Mouse (Mus musculus) kidney, postnatal 14 days (tissue): ENCODE measurements around the gene Krtap4-8.
"Not testable (repeated sequence)": the region's sequence is repeated elsewhere in the genome, so short reads cannot be mapped to it uniquely, and the experiment has no call there.

Experiments
- DNase-seq: peaks from one replicate; pipeline ENCODE4 v3.0.0; 2022; ENCODE audit warnings: mixed read lengths

Gene Krtap4-8

GRCm38 (mm10) chr11:99780604-99781003 is at the start of gene Krtap4-8:
Gene Krtap4-8 (minus strand): TSS chr11:99780704.
- DNase-seq: no peak

GRCm38 (mm10) chr11:99815566-99815965 is 35.1 kb upstream of the Krtap4-8 start, which contains the start of gene Gm11564:
Gene Gm11564 (minus strand): TSS chr11:99815666.
- not testable (repeated sequence) for DNase-seq

- DNase-seq: not testable (repeated sequence)
Measured at GRCm38 (mm10) chr11:99809792-99810191, 29.3 kb upstream of the Krtap4-8 start, which contains the start of gene Krtap4-13. Gene Krtap4-13 (minus strand): TSS chr11:99809892.

GRCm38 (mm10) chr11:99804346-99804745 is 23.8 kb upstream of the Krtap4-8 start, which contains the start of gene Gm11554:
Gene Gm11554 (minus strand): TSS chr11:99804446.
- not testable (repeated sequence) for DNase-seq

- not testable (repeated sequence) for DNase-seq
Measured at GRCm38 (mm10) chr11:99798832-99799231, 18.3 kb upstream of the Krtap4-8 start, which contains the start of gene Gm11569. Gene Gm11569 (minus strand): TSS chr11:99798932.

- no peak for DNase-seq
Measured at GRCm38 (mm10) chr11:99793367-99793766, 12.9 kb upstream of the Krtap4-8 start, which contains the start of gene Gm11596. Gene Gm11596 (minus strand): TSS chr11:99793467.

GRCm38 (mm10) chr11:99784900-99785299 is 4.4 kb upstream of the Krtap4-8 start, which contains the start of gene Krtap4-9:
Gene Krtap4-9 (plus strand): TSS chr11:99785200.
- not testable (repeated sequence) for DNase-seq

- DNase-seq: no peak
Measured at GRCm38 (mm10) chr11:99778401-99778800, 2.1 kb downstream of the Krtap4-8 start.

- DNase-seq: not testable (repeated sequence)
Measured at GRCm38 (mm10) chr11:99772813-99773212, 7.7 kb downstream of the Krtap4-8 start, which contains the start of gene Gm11595. Gene Gm11595 (minus strand): TSS chr11:99772913.

- no peak for DNase-seq
Measured at GRCm38 (mm10) chr11:99768410-99768809, 12.1 kb downstream of the Krtap4-8 start.

GRCm38 (mm10) chr11:99758877-99759276 is 21.6 kb downstream of the Krtap4-8 start:
- no peak for DNase-seq

GRCm38 (mm10) chr11:99743985-99744384 is 36.5 kb downstream of the Krtap4-8 start:
- peak; percentile 14 for DNase-seq

GRCm38 (mm10) chr11:99734190-99734589 is 46.3 kb downstream of the Krtap4-8 start, which contains the start of gene Gm14180:
Gene Gm14180 (minus strand): TSS chr11:99734290.
- DNase-seq: no peak
